Mouse (Mus musculus) stomach, postnatal 0 days (tissue): ENCODE data around the gene Gmppb.

Experiments
- CTCF ChIP-seq: IDR thresholded peaks from 2 replicates; pipeline ENCODE4 v1.5.1; 2016; ENCODE audit warnings: antibody characterized with exemption, low read depth, mild to moderate bottlenecking, moderate library complexity
- EP300 ChIP-seq: optimal IDR thresholded peaks from 2 replicates; pipeline ENCODE3; 2016; ENCODE audit warnings: antibody characterized with exemption

DNA sequence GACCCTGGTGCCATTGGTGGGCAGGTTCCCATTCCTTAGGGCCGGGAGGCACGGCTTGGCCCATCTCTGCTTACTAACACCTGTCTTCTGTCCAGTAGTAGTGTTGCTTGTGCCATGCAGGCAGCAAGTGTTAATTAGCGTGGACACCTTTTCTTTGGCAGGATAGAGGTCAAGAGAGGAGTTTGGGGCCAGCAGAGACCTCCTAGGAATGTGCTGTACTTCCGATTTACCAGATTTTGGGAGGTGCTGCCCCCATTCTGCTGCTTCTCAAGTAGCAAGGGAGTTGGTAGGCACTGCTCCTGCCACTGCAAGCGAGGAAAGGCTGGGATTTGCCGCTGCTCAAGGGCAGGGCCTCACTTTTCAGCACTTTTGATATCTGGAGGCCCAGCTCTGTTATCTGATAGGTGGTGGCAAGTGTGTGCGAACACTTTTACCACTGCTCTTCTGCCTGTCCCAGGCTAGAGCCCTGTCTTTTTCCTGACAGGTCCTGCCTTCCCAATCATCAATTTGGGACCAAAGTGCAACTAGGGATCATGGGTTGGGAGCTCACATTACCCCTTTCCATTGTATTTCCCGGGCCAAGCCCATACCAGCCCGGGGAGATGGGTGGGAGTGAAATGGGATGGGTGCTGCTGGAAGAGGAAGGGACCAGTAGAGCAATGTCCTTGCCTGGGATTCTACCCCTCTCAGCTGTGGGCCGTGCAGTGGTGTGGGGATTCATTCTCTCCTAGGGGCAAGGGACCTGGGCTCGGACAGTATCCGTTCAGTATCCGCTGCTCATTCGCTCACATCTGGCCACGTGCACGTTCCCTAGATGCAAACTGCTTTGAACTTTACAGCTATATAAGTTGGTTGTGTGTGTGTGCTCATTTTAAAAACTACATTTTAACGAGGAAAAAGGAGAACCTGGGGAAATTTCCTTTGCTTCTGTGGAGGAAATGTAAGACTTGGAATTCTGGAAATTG lies 1.2 kb upstream of the Gmppb start:
- TF ChIP-seq CTCF: no peak
- no peak for TF ChIP-seq EP300
